20 mouse cellular contexts compared by ENCODE assay signal in the genomic region with DNA sequence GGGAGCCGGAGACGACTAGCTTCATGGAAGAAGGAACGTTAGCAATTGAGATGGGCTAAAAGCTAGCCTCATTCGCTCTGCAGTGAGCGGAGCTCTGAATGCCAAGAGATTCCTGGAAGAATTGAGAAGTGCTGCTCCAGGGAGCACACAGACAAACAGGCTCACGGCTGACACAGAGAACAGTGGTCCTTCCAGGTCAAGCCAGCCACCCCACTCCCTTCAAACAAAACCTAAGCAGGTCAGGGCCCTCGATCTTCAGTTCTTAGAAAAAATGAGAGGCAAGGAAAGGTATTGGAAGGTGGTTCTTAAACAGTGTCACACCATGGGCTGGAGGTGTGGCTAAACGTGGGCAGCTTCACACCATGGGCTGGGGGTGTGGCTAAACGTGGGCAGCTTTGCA.
"Had no signal": no experiment of that assay in that cellular context is flagged by ENCODE, and none has a peak within 500 bp of the region (broad histone marks: within the 10 kb centered on the region; RNA-seq: fewer than 3 reads in every experiment).

No protein-coding gene starts in this region.

- H3K4me3 ChIP-seq: lung, embryonic 15.5 days; megakaryocyte, embryonic 14.5 days; midbrain, embryonic 10.5 days; midbrain, embryonic 13.5 days; myocyte; neural tube, embryonic 13.5 days; neural tube, embryonic 15.5 days had no signal

- H3K27ac ChIP-seq: liver, embryonic 14.5 days; lung, embryonic 15.5 days; midbrain, embryonic 10.5 days; midbrain, embryonic 13.5 days; neural tube, embryonic 13.5 days; neural tube, embryonic 15.5 days had no signal

- H3K4me2 ChIP-seq: lung, embryonic 15.5 days; midbrain, embryonic 13.5 days; neural tube, embryonic 13.5 days; neural tube, embryonic 15.5 days had no signal

- ATAC-seq: lung, postnatal 0 days; midbrain, embryonic 13.5 days; midbrain, embryonic 16.5 days had no signal

- H3K27me3 ChIP-seq: lung, embryonic 15.5 days; megakaryocyte, embryonic 14.5 days; midbrain, embryonic 13.5 days; neural tube, embryonic 13.5 days; neural tube, embryonic 15.5 days had no signal

- H3K9ac ChIP-seq: liver, embryonic 14.5 days; lung, embryonic 15.5 days; midbrain, embryonic 13.5 days; neural tube, embryonic 13.5 days; neural tube, embryonic 15.5 days had no signal

- H3K9me3 ChIP-seq: lung, embryonic 15.5 days; midbrain, embryonic 13.5 days; neural tube, embryonic 13.5 days; neural tube, embryonic 15.5 days had no signal

- H3K36me3 ChIP-seq: lung, embryonic 15.5 days had no signal

- H3K4me1 ChIP-seq: lung, embryonic 15.5 days; megakaryocyte, embryonic 14.5 days; midbrain, embryonic 10.5 days; midbrain, embryonic 13.5 days; neural tube, embryonic 13.5 days; neural tube, embryonic 15.5 days had no signal

- DNase-seq: lung, adult 18-20 months; lung, postnatal 4 days; retina, postnatal 1 day; right cerebral cortex, adult 18-20 months; right cerebral cortex, postnatal 25 days; right cerebral cortex, postnatal 4 days; spleen, adult 18-20 months; thymus, adult 18-20 months; thymus, postnatal 14 days; thymus, postnatal 36 days had no signal
